Mouse (Mus musculus) gastrocnemius, postnatal 36 days (tissue): ENCODE results near the gene Zfp335. TPM values are rescaled to one million over a fixed set of nuclear protein-coding genes. Genes with fewer than 3 reads are reported as not detected.
"Not testable (repeated sequence)": the region's sequence is repeated elsewhere in the genome, so short reads cannot be mapped to it uniquely, and the experiment has no call there.

Experiments used
- DNase-seq, 2 experiments: peaks; one replicate each; pipeline ENCODE4 v3.0.0; 2022
- intact Hi-C: fragments of 180-260 bp; cut with DNase I; formaldehyde crosslinking; loops from one replicate; pipeline ENCODE4 v1.15.1; 2025
- total RNA-seq, 2 experiments: library from RNA; stranded (reverse); gene quantifications; 2 replicates each; pipeline ENCODE4 v1.2.3; 2021

Gene Zfp335
- total RNA-seq, 2 experiments from 2014 or later = 8.8 to 9.3 TPM

DNA sequence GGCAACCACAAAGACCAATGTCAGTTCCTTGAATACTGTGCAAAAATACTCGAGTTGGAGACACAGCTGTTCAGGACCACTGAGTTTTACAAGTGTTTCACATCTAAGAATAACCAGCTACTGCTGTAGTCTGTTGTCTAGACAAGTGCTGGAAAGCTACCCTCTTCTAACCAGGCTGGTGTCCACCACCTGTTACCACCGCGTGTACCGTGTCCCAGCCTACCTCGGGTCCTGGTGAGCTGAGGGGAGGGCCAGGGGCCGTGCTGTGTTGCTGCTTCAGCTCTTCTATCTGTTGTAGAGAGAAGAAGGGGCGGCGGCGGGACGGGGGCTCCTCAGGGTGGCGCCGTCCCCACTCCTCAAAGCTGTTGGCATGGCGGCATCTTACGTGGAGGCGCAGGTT, 12.5 kb downstream of the Zfp335 start:
- DNase-seq = no peak
- intact Hi-C loops = no loop called here

DNA sequence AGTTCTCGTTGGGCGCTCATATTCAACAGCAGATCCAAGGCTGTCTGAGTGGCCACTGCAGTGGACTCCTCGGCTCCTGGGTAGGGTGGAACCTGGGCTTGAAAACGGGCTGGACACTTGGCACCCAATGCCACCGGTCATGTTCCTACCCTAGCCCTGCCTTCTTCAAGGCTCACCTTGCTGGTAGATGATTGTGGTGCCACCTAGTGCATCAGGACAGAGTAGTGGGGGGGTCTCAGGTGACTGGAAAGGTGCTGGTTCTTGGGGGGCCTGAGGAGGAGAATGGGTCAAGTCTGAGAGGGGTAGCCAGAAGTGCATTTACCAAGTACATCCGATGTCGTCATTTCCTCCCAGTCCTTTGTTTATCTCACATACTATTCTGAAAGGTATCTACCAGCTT, 13.5 kb downstream of the Zfp335 start:
- no peak for DNase-seq
- intact Hi-C loops = no loop called here

DNA sequence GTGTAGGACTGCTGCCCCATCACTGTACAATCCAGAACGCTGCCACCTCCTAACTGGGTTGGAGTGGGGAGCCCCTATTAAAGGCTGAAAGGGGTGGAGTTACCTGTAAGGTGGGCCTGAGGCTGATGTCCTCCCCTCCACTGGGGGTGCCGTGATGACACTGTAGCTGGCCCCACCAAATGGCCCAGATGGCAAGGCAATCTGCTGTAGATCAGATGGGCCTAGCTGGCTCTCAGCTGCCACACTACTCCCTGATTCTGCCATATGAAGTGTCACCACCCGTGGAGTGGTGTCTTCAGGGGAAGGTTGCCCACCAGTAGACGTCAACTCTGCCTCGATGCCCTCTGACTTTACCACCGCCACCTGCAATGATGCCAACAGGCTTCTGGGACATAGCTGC, 15.7 kb downstream of the Zfp335 start:
- intact Hi-C loops = no loop called here
- no peak for DNase-seq

DNA sequence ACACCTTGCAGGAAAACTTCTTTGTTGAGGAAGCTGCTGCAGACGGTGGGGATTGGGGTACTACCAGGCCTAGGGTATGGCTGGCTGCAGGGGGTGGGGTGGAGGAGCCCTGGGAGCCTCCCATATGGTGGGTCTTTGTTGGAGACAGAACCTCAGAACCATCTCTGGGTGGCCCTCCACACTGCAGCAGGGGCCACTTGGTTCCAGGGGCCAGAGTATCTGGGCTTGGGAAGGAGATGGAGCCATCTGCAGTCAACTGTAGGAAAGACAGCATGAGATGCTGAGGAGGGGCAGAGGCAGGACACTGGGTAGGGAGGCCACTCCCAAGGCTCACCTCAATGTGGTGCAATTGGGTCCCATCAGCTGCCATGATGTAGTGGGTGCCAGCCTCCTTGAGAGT, 16.9 kb downstream of the Zfp335 start:
- intact Hi-C loops = no loop called here
- no peak for DNase-seq

DNA sequence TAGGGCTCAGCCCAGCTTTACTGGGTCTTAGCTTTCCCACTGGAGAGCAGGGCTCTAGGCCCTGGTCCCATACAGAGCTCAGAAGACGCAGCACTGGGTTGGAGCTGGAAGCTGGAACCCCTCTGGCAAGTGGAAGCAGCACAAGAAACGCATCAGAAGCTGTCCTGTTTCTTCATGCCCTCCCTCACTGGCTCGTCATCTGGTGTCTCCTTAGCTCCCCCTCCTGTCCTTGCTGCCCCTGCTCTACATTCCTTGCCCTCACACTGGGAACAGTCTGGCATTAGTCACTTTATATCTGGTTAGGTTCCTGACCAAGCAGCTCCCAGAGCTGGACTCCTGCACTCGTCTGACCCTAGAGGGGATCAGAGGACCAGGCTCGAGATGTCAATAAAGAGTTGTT, 17.5 kb downstream of the Zfp335 start:
- intact Hi-C loops = no loop called here
- DNase-seq = no peak

DNA sequence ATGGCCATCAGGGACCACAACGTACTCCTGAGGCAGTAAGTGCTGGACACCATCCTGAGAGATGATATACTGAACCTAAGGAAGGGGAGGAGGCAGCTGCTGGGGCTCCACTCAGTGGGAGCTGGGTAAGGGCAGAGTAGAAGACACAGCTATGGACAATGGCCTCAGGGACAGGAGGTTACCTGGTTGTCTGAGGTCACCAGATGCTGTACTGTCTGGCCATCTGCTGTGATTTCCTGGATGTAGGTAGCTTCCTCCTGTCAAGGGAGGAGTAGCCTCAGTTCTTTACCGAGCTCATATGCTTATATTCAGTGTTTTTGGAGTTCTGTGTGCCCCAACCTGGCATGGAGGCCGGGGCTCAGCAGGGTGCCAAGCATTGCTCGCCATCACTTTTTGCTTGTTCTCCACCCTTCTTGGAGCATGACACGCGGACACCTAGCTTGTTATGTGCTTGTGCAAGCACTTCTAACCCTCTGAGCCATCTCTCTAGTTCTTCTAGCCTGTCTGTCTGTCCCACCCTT, 18.8 kb downstream of the Zfp335 start:
- intact Hi-C loops = no loop called here
- DNase-seq = no peak

DNA sequence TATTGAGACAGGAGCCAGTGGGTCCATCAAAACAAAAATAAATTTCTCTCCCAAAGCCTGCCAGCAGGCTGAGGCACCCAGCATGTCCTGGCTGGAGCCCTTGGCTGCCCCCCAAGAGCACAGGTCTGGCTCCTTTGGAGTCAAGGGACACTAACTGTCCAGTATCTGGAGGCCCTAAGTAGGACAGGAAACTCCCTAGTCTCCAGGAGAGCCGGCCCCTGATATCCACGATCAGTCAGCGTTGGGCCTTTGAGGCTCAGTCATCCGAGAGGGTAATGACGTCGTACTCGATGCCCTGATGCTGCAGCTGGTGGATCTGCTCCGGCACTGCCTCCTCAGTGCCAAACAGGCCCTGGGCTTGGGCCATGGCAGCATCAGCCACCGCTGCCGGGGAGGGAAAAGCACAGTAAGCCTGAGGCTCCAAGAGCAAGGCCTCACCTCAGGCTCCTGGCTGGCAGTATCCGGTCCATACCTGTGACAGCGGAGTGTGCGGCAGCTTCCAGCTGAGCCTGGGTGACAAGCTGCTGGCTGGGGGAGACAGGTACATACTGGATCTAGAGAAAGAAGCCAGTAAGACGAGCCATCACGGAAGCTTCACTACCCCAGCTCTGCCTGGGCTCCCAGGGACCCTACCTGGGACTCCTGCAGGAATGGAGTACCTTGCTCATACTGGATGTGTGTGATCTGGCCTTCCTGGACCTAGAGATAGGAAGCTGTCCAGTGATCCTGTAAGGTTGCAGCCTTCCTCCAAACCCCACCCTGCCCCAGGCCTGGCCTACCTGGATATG, 19.5 kb downstream of the Zfp335 start:
- DNase-seq = peak; percentile 53 to 64
- intact Hi-C loops = no loop called here

DNA sequence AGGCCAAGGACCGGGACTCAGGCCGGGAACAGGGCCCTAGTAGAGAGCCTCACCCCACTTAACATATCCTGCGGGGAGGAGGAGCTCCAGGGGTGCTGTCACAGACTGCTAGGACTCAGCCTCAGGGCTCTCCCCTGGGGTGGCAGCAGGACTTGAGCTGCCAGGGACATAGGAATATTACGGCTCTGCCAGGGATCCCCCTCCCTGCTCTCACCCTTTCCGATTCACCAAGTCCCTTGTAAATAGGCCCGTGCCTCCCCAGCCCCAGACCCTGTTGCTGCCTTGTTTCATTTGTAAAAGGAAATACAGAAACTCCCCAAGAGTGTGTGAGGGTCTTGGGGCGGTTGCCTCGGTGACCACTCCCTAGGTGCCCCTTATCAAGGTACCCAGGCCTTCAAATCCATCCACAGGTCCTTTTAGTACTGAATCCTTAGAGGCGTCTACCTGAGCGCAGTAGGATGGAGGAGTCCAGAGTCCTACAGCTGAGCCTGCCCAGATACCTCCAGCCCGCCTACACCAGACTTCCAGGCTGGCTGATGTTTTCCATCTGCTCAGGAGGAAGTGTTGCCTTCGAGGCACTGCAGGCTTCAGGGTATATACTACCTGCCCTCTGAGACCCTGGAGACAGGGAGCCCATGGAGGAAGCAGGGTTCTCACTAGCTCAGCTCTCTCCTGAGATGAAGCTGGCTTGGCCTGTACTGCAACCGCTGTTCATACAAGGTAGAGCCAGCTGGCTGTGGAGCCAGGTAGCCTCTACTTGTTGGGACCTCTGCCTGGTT, 20.3 kb downstream of the Zfp335 start:
- intact Hi-C loops = no loop called here
- no peak for DNase-seq

DNA sequence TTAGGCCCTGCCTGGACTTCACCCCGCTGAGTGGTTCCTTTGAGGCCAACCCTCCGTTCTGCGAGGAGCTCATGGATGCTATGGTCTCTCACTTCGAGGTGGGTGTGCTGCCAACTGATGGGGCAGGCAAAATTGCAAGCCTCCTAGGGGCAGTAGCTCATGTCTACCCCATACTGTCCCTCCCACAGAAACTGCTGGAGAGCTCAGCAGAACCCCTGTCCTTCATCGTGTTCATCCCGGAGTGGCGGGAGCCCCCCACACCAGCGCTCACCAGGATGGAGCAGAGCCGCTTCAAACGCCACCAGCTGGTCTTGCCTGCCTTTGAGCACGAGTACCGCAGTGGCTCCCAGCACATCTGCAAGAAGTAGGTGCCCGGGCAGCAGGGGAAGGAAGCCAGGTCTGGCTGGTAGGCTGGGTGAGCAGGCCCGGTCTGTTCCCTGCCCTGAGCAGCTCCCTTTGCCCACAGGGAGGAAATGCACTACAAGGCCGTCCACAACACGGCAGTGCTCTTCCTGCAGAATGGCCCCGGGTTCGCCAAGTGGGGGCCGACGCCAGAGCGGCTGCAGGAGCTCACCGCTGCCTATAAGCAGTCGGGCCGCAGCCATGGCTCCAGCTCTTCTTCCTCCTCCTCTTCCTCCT, 21.0 kb downstream of the Zfp335 start:
- DNase-seq = no peak
- intact Hi-C loops = no loop called here

DNA sequence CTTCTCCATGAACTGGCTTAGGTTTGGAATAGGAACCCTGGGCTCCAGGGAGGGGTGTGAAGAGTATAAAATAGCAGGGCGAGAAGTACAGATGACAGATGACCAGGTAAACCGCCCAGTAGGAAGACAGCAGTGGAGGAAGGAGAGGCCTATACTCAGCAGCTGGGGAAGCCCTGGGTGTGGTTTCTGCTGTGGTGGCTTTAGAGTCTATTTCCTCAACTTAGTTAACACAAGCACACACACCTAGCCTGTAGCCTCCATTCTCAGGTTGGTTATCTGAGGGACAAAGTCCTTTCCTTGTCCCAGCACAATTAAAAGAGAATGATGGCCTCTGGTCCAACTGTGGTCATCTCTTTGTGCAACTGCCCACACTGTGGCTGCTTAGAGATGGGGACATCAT, 21.6 kb downstream of the Zfp335 start:
- intact Hi-C loops = no loop called here
- no peak for DNase-seq

DNA sequence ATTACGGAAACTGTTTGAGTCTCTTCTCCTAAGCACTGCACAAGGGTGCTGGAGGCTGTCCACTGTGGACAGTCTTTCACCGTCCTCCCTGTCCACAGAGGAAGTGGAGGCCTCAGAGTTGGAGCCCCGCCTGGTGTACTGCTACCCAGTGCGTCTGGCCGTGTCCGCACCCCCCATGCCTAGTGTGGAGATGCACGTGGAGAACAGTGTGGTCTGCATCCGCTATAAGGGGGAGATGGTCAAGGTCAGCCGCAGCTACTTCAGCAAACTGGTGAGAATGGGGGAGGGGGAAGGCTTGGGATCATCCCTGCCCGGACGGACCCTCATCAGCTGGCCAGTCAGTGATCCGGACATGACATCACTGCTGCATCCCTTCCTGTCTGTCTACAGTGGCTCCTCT, 22.6 kb downstream of the Zfp335 start:
- DNase-seq = no peak
- intact Hi-C loops = no loop called here

DNA sequence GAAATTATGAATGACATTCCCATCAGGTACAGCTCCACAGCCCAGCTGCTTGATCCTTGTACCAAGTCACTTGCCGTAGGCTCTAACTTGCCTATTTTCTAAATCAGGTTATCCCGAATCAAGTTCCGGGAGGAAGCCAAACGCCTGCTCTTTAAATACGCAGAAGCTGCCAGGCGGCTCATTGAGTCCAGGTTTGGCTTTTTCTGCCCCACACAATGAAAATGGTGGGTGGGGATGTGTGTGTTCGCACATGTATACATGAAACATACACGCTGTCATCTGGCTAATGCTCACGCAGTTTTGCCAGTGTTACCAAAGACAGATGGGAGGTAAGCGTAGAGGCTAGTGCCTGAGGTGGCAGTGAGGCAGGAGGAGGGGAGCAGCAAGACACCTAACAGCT, 24.9 kb downstream of the Zfp335 start:
- intact Hi-C loops = no loop called here
- no peak for DNase-seq

DNA sequence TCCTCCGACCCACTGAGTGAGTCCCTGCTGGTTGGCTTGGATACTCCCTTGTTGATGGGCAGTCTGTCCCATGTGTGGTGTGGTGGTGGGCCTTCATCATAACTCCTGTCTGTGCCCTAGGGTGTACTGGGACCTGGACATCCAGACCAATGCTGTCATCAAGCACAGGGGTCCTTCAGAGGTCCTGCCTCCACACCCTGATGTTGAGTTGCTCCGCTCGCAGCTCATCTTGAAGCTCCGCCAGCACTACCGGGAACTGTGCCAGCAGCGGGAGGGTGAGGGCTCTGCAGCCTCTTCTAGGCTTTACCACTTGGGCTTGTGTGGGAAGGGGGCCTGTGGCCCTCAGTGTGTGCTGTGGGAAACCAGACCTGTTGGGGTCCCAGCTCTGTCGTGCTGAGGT, 25.8 kb downstream of the Zfp335 start:
- intact Hi-C loops = no loop called here
- DNase-seq = peak; percentile 74 to 76

DNA sequence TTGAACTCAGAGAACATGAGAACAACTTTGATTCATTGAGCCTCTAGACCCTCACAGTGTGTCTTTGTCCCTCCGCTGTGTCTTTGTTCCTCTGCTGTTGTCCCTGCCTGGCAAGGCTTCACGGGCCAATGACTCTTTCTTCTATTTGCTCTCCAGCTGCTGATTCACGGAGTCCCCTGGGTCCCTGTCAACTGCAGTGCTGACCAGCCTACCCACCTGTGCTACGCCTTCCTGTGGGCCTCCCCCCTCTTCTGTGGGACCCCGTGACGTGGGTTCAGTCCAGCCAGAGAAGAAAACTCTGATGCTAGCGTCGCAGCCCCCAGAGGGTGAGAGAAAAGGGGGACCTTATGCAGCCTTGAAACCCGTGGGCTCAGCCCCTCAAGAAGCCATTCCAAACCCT, 28.9 kb downstream of the Zfp335 start:
- no peak for DNase-seq
- intact Hi-C loops = no loop called here

DNA sequence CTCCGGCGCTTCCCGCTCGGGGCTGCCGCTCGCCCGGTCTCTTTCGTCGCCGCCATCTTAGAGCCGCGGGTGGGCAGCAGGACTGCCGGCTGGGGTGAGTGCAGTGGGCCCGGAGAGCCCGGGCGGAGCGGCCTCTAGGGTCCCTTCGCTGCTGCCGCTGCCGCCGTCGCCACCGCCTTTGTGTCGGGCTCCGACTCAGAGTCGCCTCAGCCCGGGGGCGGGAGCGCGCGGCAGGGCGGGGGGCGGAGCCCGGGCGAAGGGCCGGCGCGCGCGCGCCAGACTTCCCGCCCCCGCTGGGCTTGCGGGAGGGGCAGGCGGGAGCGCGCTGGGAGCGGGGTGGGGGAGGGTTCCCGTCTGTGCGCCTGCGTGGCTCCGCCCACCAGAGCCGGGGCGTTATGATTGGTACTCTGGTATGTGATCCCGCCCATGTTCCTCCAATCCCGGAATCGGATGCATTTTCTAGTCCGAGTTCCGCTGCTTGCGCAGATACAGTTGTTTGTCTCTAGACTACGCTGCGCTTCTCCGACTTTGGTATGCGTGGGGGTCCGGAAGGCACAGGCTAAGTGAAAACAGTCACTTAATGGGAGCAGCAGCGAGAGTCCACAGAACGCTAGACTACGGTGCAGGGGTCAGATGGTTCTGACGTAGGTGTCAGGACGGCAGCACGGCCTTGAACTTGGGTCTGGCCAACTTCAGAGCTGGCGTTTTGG, 31.8 kb downstream of the Zfp335 start:
- peak; percentile 89 to 92 for DNase-seq
- intact Hi-C loops = loop anchor here (2.0 kb wide), 1 partner anchor 31 kb away; the partner anchor contains the start of gene Zfp335

DNA sequence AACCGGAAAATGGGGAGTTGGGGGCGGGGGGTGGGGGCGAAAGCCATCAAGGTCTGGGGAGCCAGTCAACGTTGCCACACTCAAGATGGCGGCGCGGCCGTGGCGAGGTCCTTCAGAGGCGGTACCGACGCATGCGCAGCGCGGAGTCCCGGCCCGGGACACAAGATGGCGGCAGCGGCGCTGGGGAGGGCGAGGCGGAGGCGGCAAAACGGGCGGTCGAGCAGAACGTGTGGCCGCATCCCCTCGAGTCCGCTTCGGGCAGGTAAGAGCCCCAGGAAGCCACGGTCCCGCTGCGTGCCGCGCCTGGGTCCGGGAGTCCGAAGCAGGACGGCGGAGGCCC, 32.4 kb downstream of the Zfp335 start, which contains the start of gene Pcif1:
Gene Pcif1 (plus strand): TSS at position 77 of the 340 bp plus-strand sequence.
- DNase-seq = peak; percentile 87 to 96
- intact Hi-C loops = no loop called here

DNA sequence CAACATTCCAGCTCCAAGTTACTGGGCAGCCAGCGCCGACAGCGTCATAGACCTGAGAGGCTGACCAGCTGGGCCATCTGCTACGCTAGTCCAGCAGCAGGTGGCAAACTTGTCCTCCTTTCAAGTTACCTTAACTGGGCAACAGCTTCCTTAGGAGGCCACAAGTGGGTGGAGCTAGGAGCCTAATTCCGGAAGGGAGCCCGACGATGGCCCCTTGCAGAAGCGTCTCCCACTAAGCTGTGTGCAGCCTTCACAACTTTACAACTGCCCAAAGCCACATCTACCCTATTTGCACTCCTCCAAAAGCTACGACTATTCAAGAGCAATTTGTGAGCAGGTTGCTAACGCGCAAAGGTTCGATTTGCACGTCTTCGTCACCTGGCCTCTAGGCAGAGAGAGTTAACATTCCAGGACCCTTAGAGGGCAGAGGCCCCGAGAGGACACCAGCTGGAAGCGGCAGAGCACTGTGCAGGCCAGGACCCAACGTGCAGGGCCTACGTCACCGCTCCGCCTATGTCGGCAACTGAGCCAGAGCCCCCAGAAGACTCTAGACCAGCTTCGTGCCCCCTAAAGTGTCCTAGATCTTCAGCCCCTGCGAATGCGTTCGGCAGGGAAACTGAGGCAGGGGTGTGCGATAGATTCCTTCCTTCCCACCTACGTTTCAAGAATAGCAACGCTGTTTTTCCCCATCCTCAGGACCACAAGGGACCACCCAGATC, 32.9 kb downstream of the Zfp335 start:
- DNase-seq = peak; percentile 58 to 60
- intact Hi-C loops = no loop called here

DNA sequence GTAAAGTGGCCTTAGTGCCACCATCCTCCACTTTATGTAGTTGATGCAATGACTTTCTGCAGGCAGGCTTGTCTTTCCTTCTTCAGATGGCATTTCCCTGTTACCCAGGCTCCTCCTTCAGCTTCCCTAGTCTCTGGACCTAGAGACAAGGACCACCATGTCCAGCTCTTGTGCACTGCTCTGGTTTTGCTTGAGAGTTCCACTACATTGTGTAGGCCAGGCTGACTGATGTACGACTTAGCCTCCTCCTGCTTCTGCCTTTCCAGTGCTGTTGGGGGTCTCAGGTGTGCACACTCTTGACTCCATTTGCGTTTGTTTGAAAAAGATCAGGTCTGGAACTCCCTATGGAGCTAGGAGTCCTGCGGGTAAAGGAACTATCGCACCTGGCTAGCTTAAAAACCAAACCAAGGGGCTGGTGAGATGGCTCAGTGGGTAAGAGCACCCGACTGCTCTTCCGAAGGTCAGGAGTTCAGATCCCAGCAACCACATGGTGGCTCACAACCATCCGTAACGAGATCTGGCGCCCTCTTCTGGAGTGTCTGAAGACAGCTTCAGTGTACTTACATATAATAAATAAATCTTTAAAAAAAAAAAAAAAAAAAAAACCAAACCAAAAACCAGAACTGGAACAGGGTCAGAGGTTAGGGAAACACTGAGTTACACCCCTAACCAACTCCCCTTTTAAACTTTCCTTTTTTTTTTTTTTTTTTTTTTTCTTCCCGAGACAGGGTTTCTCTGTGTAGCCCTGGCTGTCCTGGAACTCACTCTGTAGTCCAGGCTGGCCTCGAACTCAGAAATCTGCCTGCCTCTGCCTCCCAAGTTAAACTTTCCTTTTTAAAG, 34.0 kb downstream of the Zfp335 start:
- DNase-seq, intact Hi-C loops: not testable (repeated sequence)

DNA sequence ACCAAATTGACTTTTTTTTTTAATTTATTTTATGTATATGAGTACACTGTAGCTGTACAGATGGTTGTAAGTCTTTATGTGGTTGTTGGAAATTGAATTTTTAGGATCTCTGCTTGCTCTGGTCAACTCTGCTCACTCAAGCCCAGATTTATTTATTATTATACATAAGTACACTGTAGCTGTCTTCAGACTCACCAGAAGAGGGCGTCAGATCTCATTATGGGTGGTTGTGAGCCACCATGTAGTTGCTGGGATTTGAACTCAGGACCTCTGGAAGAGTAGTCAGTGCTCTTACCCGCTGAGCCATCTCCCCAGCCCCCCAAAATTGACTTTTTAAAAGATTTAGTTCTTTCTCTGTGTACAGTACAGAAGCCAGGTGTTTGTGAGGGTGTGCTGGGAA, 35.9 kb downstream of the Zfp335 start:
- DNase-seq, intact Hi-C loops: not testable (repeated sequence)
